Mouse (Mus musculus): ENCODE results near the gene 1110008L16Rik. TPM values are rescaled to one million over a fixed set of nuclear protein-coding genes. Genes with fewer than 3 reads are reported as not detected.

The 1110008L16Rik gene
- polyA plus RNA-seq, 1 experiment from 2014 or later: 16.0 TPM

Other genes with a start within 250 kb of the 1110008L16Rik start
- 36.8 and 37.9 TPM in 2 replicates for gene 2700097O09Rik, start 219.5 kb upstream of the 1110008L16Rik start, polyA plus RNA-seq (2014; fragmentation: Nextera tagmentation; extraction: Ambion mirVana)
- gene Srp54a, start 219.3 kb upstream of the 1110008L16Rik start, polyA plus RNA-seq (2014; fragmentation: Nextera tagmentation; extraction: Ambion mirVana): 156 and 181 TPM in 2 replicates
- 12.3 and 15.7 TPM in 2 replicates for gene Fam177a, start 175.1 kb upstream of the 1110008L16Rik start, polyA plus RNA-seq (2014; fragmentation: Nextera tagmentation; extraction: Ambion mirVana)
- gene Srp54b, start 144.5 kb upstream of the 1110008L16Rik start, polyA plus RNA-seq (2014; fragmentation: Nextera tagmentation; extraction: Ambion mirVana): 52.3 and 61.7 TPM in 2 replicates
- 0.64 and 3.6 TPM in 2 replicates for gene 1700047I17Rik2, start 100.0 kb upstream of the 1110008L16Rik start, polyA plus RNA-seq (2014; fragmentation: Nextera tagmentation; extraction: Ambion mirVana)
- 65.7 and 74.5 TPM in 2 replicates for gene Srp54c, start 69.4 kb upstream of the 1110008L16Rik start, polyA plus RNA-seq (2014; fragmentation: Nextera tagmentation; extraction: Ambion mirVana)
- 28.4 and 35.8 TPM in 2 replicates for gene Ppp2r3c, start 3.4 kb downstream of the 1110008L16Rik start, polyA plus RNA-seq (2014; fragmentation: Nextera tagmentation; extraction: Ambion mirVana)
- gene Psma6, start 84.6 kb downstream of the 1110008L16Rik start, polyA plus RNA-seq (2014; fragmentation: Nextera tagmentation; extraction: Ambion mirVana): 425 and 448 TPM in 2 replicates
- gene Nfkbia, start 193.1 kb downstream of the 1110008L16Rik start, polyA plus RNA-seq (2014; fragmentation: Nextera tagmentation; extraction: Ambion mirVana): 40.8 and 41.2 TPM in 2 replicates